Mouse (Mus musculus) heart, postnatal 0 days (tissue): Measurements from ENCODE around the gene Prkca.

ENCODE experiments used
- CTCF ChIP-seq: IDR thresholded peaks from 2 replicates; pipeline ENCODE4 v1.5.1; 2016; ENCODE audit warnings: antibody characterized with exemption, control low read depth, low read depth
- EP300 ChIP-seq: IDR thresholded peaks from 2 replicates; pipeline ENCODE4 v1.6.1; 2016; ENCODE audit warnings: antibody characterized with exemption, low read depth

DNA sequence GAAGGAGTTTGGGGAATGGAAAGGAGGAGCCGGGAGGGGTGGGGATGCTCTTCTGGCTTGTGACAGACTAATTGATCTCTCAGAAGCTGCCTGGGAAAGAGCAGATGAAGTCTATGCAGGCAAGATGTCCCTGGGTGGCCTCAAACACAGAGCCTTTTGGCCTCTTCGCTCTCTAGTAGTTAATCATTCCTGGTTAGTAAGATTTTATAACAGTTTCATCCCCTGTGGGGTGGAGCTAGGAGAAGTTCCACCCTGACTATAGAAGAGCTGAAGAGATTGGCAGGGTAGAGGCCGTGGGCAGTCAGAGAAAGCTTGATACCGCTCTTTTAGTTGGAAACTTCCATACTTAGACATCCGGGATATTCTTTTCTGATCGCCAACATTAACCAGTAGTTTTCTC is 15.2 kb upstream of the Prkca start:
- TF ChIP-seq CTCF = no peak
- no peak for TF ChIP-seq EP300
